Mouse (Mus musculus) MEL (cell line): Measurements from ENCODE around the gene Gm45623. TPM values are rescaled to one million over a fixed set of nuclear protein-coding genes. Genes with fewer than 3 reads are reported as not detected.

ENCODE experiments used
- DNase-seq: peaks from one replicate; pipeline ENCODE4 v3.0.0; 2011; ENCODE audit warnings: low read depth, low spot score
- H3K27ac ChIP-seq: 2 replicates; pipeline ENCODE4 v1.5.1; 2012; ENCODE audit warnings: low read depth, mild to moderate bottlenecking, control low read depth, low read length, moderate library complexity; ENCODE audit not compliant: control insufficient read depth
- H3K27me3 ChIP-seq, 2 experiments: fragments of 150-350 bp in 1 of 2; sonication (generic) in 1 of 2; 2 replicates each; pipeline ENCODE4 v1.6.1; 2012; ENCODE audit warnings: low read length in 2 of 2, mild to moderate bottlenecking in 2 of 2, improper control_type of control experiment in 1 of 2, moderate library complexity in 1 of 2; ENCODE audit not compliant: insufficient read depth in 2 of 2, control insufficient read depth in 1 of 2
- H3K36me3 ChIP-seq, 2 experiments: 2 replicates each; pipeline ENCODE4 v1.6.1; 2012 to 2014; ENCODE audit warnings: low read length in 2 of 2, improper control_type of control experiment in 1 of 2, inconsistent platforms in 1 of 2, mild to moderate bottlenecking in 1 of 2; ENCODE audit not compliant: insufficient read depth in 2 of 2, control insufficient read depth in 1 of 2
- H3K4me1 ChIP-seq, 2 experiments: fragments of 150-350 bp in 1 of 2; sonication (generic) in 1 of 2; 2 replicates each; pipeline ENCODE4 v1.6.1; 2012; ENCODE audit warnings: low read length in 2 of 2, improper control_type of control experiment in 1 of 2, mild to moderate bottlenecking in 1 of 2; ENCODE audit not compliant: insufficient read depth in 2 of 2, control insufficient read depth in 1 of 2
- H3K4me3 ChIP-seq, 2 experiments: fragments of 150-350 bp in 1 of 2; sonication (generic) in 1 of 2; 2 replicates each; pipeline ENCODE4 v1.5.1; 2012; ENCODE audit warnings: low read depth in 2 of 2, low read length in 2 of 2, mild to moderate bottlenecking in 2 of 2, moderate library complexity in 2 of 2, control low read depth in 1 of 2, improper control_type of control experiment in 1 of 2; ENCODE audit not compliant: control insufficient read depth in 1 of 2, insufficient read depth in 1 of 2
- H3K79me2 ChIP-seq: 2 replicates; pipeline ENCODE4 v1.6.1; 2012; ENCODE audit warnings: mild to moderate bottlenecking, low read length, moderate library complexity; ENCODE audit not compliant: control insufficient read depth, poor library complexity, insufficient read depth
- H3K9ac ChIP-seq: 2 replicates; pipeline ENCODE4 v1.6.1; 2012; ENCODE audit warnings: low read depth, mild to moderate bottlenecking, control low read depth, low read length, moderate library complexity; ENCODE audit not compliant: control insufficient read depth, poor library complexity, severe bottlenecking
- H3K9me3 ChIP-seq: fragments of 150-350 bp; sonication (generic); replicated peaks from 2 replicates; pipeline ENCODE4 v1.6.1; 2012; ENCODE audit warnings: mild to moderate bottlenecking, low read length, improper control_type of control experiment, moderate library complexity; ENCODE audit not compliant: insufficient read depth
- CHD2 ChIP-seq: IDR thresholded peaks from 2 replicates; pipeline ENCODE4 v1.6.1; 2011; ENCODE audit warnings: low read length, improper control_type of control experiment
- CTCF ChIP-seq, 3 experiments: IDR thresholded peaks in 2 of 3; conservative IDR thresholded peaks in 1 of 3; 2 replicates each; pipeline ENCODE4 v1.5.1; 2011 to 2012; ENCODE audit warnings: low read length in 3 of 3, low read depth in 2 of 3, mild to moderate bottlenecking in 2 of 3, improper control_type of control experiment in 1 of 3, inconsistent platforms in 1 of 3, mixed read lengths in 1 of 3, moderate library complexity in 1 of 3; ENCODE audit not compliant: control insufficient read depth in 1 of 3, insufficient read depth in 1 of 3, poor library complexity in 1 of 3, severe bottlenecking in 1 of 3
- KAT2A ChIP-seq: conservative IDR thresholded peaks from 2 replicates; pipeline ENCODE4 v1.6.1; 2012; ENCODE audit warnings: low read depth, low read length, improper control_type of control experiment, inconsistent platforms
- MEF2A ChIP-seq: IDR thresholded peaks from 2 replicates; pipeline ENCODE4 v1.6.1; 2014; ENCODE audit warnings: low read depth, mild to moderate bottlenecking, inconsistent platforms, low read length, improper control_type of control experiment; ENCODE audit not compliant: poor library complexity, insufficient replicate concordance, severe bottlenecking; ENCODE audit errors: extremely low read depth
- RAD21 ChIP-seq: IDR thresholded peaks from 2 replicates; pipeline ENCODE4 v1.6.1; 2011; ENCODE audit warnings: mild to moderate bottlenecking, low read depth, low read length, improper control_type of control experiment
- RCOR1 ChIP-seq: IDR thresholded peaks from 2 replicates; pipeline ENCODE4 v1.6.1; 2012; ENCODE audit warnings: low read depth, mild to moderate bottlenecking, inconsistent platforms, low read length, improper control_type of control experiment
- SMC3 ChIP-seq: IDR thresholded peaks from 2 replicates; pipeline ENCODE4 v1.6.1; 2011; ENCODE audit warnings: low read depth, low read length, improper control_type of control experiment
- TBP ChIP-seq: IDR thresholded peaks from 2 replicates; pipeline ENCODE4 v1.8.0; 2011; ENCODE audit warnings: low read depth, low read length, improper control_type of control experiment
- USF1 ChIP-seq: IDR thresholded peaks from 2 replicates; pipeline ENCODE4 v1.6.1; 2014; ENCODE audit warnings: low read depth, mild to moderate bottlenecking, inconsistent platforms, low read length, improper control_type of control experiment, moderate library complexity
- ZNF384 ChIP-seq: IDR thresholded peaks from 2 replicates; pipeline ENCODE4 v1.6.1; 2012; ENCODE audit warnings: low read depth, mild to moderate bottlenecking, inconsistent platforms, low read length, improper control_type of control experiment
- polyA plus RNA-seq, 2 experiments: library from polyadenylated mRNA; stranded (reverse) in 1 of 2; unstranded in 1 of 2; fragments of >175 nt in 1 of 2; fragments of >200 nt in 1 of 2; gene quantifications; 2 replicates each; pipeline versions ENCODE4 v1.2.1 to v1.2.4; 2012; ENCODE audit warnings: low replicate concordance in 2 of 2, low read depth in 1 of 2; ENCODE audit not compliant: insufficient read length in 2 of 2, insufficient read depth in 1 of 2, missing spikeins in 1 of 2
- total RNA-seq: library from RNA; depleted of rRNA; stranded (reverse); fragments of 300-350 nt; gene quantifications from 2 replicates; pipeline ENCODE4 v1.2.3, GENCODE M21; 2012; rRNA removed

Gm45623 gene
- total RNA-seq (not detected in 2 replicates), polyA plus RNA-seq (not detected)

DNA sequence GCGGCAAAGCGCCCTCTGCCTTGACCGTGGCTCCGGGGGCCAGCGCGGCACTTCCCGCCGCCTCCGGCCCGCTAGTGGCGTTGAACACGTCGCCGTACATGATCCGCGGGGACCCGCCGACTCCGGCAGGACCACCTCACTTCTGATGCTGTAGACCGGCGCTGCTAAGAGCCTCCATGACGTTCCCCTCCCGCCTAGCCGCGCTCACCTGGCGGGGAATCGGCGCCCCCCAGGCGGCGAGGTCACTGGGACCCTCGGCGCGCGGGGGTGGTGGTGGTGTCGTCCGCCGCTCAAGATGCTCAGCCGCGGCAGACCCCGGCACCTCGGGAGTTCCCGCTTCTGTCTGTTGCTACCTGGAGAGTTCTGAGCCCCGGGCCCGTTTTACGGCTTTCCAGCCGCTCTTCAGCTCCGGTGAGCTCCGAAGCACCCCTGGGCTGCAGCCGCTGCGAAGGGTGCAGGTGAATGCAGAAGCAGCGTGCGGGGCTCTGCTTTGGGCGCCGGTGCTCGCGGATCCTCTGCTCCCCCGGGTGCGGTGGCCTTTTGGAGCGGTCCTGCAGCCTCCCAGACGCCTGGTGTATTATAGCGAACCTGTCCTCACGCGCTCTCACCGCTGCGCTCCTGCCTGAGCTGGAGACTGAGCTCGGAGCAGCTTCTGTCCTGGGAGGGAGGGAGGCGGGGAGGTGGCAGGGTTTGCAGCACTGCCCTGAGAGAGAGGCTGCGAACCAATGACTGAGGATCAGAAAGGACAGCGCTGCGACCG is at the start of gene Gm45623:
Gene Gm45623 (minus strand): TSS at position 636 of the 760 bp plus-strand sequence.
- H3K79me2 ChIP-seq: no peaks in the 10 kb centered on the region
- H3K4me3 ChIP-seq: no peak within 1 kb of the TSS
- DNase-seq: no peak
- no peak for TF ChIP-seq USF1
- no peak for TF ChIP-seq KAT2A
- TF ChIP-seq CHD2: no peak
- TF ChIP-seq TBP: no peak
- no peak for TF ChIP-seq RAD21
- no peak for TF ChIP-seq CTCF (IDR thresholded peaks at IDR 0.05 in 2 of 3, conservative IDR thresholded peaks at IDR 0.05 in 1 of 3; ENCODE audit: control insufficient read depth in 1 of 3, insufficient read depth in 1 of 3, low read depth in 2 of 3, low read length in 3 of 3, poor library complexity in 1 of 3, severe bottlenecking in 1 of 3)
- TF ChIP-seq ZNF384: no peak
- no peak within 1 kb of the TSS for H3K9ac ChIP-seq
- H3K4me1 ChIP-seq: no peaks in the 10 kb centered on the region
- no peak within 1 kb of the TSS for H3K27ac ChIP-seq
- H3K27me3 ChIP-seq: no peaks in the 10 kb centered on the region
- H3K9me3 ChIP-seq: no peaks in the 10 kb centered on the region
- H3K36me3 ChIP-seq: no peaks in the 10 kb centered on the region

DNA sequence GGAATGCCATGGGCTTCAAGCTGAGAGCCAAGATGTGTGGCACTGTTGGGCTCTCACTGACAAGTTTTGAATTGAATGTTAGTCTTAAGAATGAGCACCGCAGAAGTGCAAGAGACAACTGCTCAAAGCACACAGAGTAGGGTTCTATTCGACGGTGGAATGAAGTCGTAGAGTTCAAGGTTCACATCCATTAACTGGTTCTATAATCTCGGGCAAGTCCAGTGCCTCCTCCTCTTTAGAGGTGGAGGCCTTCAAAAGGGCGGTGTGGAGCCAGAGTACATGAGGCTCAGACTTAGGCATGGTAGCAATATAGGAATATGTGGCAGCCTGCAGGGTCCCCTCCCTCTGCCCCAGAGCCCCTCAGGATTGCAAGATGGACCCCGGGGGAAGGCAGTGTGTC is 43.8 kb upstream of the Gm45623 start:
- Histone ChIP-seq H3K9ac (no peak overlapping the region), H3K27ac (no peak overlapping the region)
- TF ChIP-seq SMC3 (no peak), MEF2A (no peak)
- TF ChIP-seq, all 39 proteins: peak for 0
- H3K4me1 ChIP-seq: no peaks in the 10 kb centered on the region
- no peaks in the 10 kb centered on the region for H3K36me3 ChIP-seq
- no peaks in the 10 kb centered on the region for H3K9me3 ChIP-seq
- H3K27me3 ChIP-seq: no peaks in the 10 kb centered on the region
- no peak overlapping the region for H3K4me3 ChIP-seq
- H3K79me2 ChIP-seq: no peaks in the 10 kb centered on the region
- DNase-seq: no peak

DNA sequence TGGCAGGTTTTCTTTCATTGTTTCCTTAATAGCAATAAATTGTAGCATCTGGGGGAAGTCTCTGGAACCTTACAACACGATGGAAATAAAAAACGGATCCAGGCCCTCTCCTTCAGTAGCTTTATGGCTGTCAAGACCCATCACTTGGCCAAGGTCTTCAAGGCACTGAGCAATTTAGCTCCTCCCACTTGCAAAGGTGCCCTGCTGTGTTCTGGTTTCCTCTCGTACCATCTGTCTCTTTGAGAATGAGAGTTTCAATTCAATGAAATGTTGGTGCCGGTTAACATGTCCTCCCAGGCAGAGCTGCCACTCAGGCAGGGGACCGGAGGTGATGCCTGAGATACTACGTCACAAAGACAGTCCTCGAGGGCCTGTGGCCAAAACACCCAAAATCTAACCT is 41.9 kb upstream of the Gm45623 start:
- no peaks in the 10 kb centered on the region for H3K9me3 ChIP-seq
- TF ChIP-seq RCOR1: no peak

More for the DNA sequence above, 41.9 kb upstream of the Gm45623 start:
- Histone ChIP-seq H3K9ac (no peak overlapping the region), H3K4me1 (no peaks in the 10 kb centered on the region), H3K36me3 (no peaks in the 10 kb centered on the region), H3K27me3 (no peaks in the 10 kb centered on the region), H3K79me2 (no peaks in the 10 kb centered on the region), H3K27ac (no peak overlapping the region), H3K4me3 (no peak overlapping the region)
- DNase-seq: no peak
